Mouse (Mus musculus): ENCODE measurements around the gene Cep350. TPM values are rescaled to one million over a fixed set of nuclear protein-coding genes. Genes with fewer than 3 reads are reported as not detected.

Cep350 gene
- total RNA-seq, 2 experiments from 2014 or later = 42.8 to 52.9 TPM

- intact Hi-C loops (cut with DNase I) = no loop called here
- DNase-seq (ENCODE audit: low spot score in 2 of 2) = peak; percentile 81 to 86
Observed at GRCm38 (mm10) chr1:155812581-155813499, 160.2 kb downstream of the Cep350 start, which contains the start of gene Qsox1. Gene Qsox1 (minus strand): TSS chr1:155812889.

- intact Hi-C loops (cut with DNase I) = no loop called here
- DNase-seq (ENCODE audit: low spot score in 2 of 2) = no peak
Observed at GRCm38 (mm10) chr1:155811995-155812580, 161.0 kb downstream of the Cep350 start.

- no peak for DNase-seq (ENCODE audit: low spot score in 2 of 2)
- intact Hi-C loops (cut with DNase I) = no loop called here
Observed at GRCm38 (mm10) chr1:155810616-155811015, 162.4 kb downstream of the Cep350 start.

- no peak for DNase-seq (ENCODE audit: low spot score in 2 of 2)
- intact Hi-C loops (cut with DNase I) = no loop called here
Observed at GRCm38 (mm10) chr1:155809706-155810442, 163.2 kb downstream of the Cep350 start.

- DNase-seq (ENCODE audit: low spot score in 2 of 2) = no peak
- intact Hi-C loops (cut with DNase I) = no loop called here
Observed at GRCm38 (mm10) chr1:155808261-155808660, 164.8 kb downstream of the Cep350 start.

- no peak for DNase-seq (ENCODE audit: low spot score in 2 of 2)
- intact Hi-C loops (cut with DNase I) = no loop called here
Observed at GRCm38 (mm10) chr1:155805607-155806006, 167.4 kb downstream of the Cep350 start.

- intact Hi-C loops (cut with DNase I) = no loop called here
- DNase-seq (ENCODE audit: low spot score in 2 of 2) = no peak
Observed at GRCm38 (mm10) chr1:155801014-155801991, 171.8 kb downstream of the Cep350 start.

GRCm38 (mm10) chr1:155798000-155798399, 175.1 kb downstream of the Cep350 start:
- intact Hi-C loops (cut with DNase I) = no loop called here
- DNase-seq (ENCODE audit: low spot score in 2 of 2) = no peak

GRCm38 (mm10) chr1:155797425-155797824, 175.6 kb downstream of the Cep350 start:
- intact Hi-C loops (cut with DNase I) = no loop called here
- no peak for DNase-seq (ENCODE audit: low spot score in 2 of 2)

GRCm38 (mm10) chr1:155796757-155797405, 176.2 kb downstream of the Cep350 start:
- intact Hi-C loops (cut with DNase I) = no loop called here
- no peak for DNase-seq (ENCODE audit: low spot score in 2 of 2)

GRCm38 (mm10) chr1:155795791-155796233, 177.2 kb downstream of the Cep350 start:
- intact Hi-C loops (cut with DNase I) = no loop called here
- no peak for DNase-seq (ENCODE audit: low spot score in 2 of 2)

Other genes with a start within 250 kb of the Cep350 start
- not detected for gene Lhx4, start 221.6 kb downstream of the Cep350 start, total RNA-seq (2021)
- gene Qsox1, start 160.4 kb downstream of the Cep350 start, total RNA-seq (2021) = 10 to 100 TPM; 31.8 to 32.1 TPM
- gene Tor1aip2, start 62.1 kb upstream of the Cep350 start, total RNA-seq (2021) = 10 to 100 TPM; 48.5 to 51.0 TPM
- 10 to 100 TPM; 26.4 to 30.6 TPM for gene Tor1aip1, start 63.2 kb upstream of the Cep350 start, total RNA-seq (2021)
- 1 to 10 TPM; 8.1 to 8.9 TPM for gene Fam163a, start 231.8 kb upstream of the Cep350 start, total RNA-seq (2021)

Data from left cerebral cortex, postnatal 36 days (tissue).